Mouse (Mus musculus): ENCODE results near the gene Cxcr2. TPM values are rescaled to one million over a fixed set of nuclear protein-coding genes. Genes with fewer than 3 reads are reported as not detected.

Cxcr2 gene
- polyA plus RNA-seq, 1 experiment: not detected

DNA sequence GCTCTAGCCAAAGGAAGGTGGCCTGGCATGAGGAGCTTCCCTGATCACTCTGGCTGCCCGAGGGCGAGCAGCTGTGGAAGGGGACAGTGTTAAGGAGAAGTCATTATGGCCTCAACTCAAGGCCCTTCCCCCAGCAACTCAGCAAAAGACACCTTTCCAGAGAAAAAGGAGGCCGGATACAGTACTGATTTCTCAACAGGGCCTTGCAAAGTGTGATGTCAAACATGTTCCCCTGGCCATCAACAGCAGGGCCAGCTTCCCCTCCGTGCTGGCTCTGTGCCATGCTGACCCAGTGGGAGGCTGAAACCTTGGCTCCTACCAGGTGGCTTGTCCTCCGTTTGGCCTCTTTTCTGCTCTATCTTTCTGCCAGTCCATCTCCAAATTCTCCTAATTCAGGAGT is 13.3 kb downstream of the Cxcr2 start:
- Histone ChIP-seq H3K4me3 (ENCODE audit: insufficient read depth, low read length) (no peak overlapping the region), H3K27ac (ENCODE audit: insufficient read depth, low read depth, low read length) (no peak overlapping the region), H3K4me1 (ENCODE audit: control insufficient read depth, insufficient read depth, low read length) (peaks cover 4% of the 10 kb centered on the region)
- no peak for TF ChIP-seq CTCF (IDR thresholded peaks at IDR 0.05; ENCODE audit: low read depth, low read length)
- TF ChIP-seq POLR2A (IDR thresholded peaks at IDR 0.05; ENCODE audit: borderline replicate concordance, low read depth, low read length): no peak

DNA sequence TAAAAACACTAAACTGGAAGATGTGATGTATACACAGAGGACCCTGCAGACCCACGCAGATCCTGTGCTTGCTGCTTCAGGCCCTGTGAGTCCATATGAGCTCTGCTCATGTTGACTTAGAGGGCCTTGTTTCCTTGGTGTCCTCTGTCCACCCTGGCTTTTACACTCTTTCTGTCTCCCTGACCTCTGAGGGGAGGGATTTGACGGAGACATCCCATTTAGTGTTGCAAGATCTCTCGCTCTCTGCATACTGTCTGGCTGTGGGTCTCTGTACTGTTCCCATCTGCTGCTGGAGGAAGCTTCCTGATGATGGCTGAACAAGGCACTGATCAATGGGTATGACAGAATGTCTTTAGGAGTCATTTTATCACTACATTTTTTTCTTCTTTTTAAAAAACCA is 15.9 kb downstream of the Cxcr2 start:
- H3K27ac ChIP-seq (ENCODE audit: insufficient read depth, low read depth, low read length): no peak overlapping the region
- no peak overlapping the region for H3K4me3 ChIP-seq (ENCODE audit: insufficient read depth, low read length)
- H3K4me1 ChIP-seq (ENCODE audit: control insufficient read depth, insufficient read depth, low read length): peaks cover 4% of the 10 kb centered on the region
- no peak for TF ChIP-seq CTCF (IDR thresholded peaks at IDR 0.05; ENCODE audit: low read depth, low read length)
- no peak for TF ChIP-seq POLR2A (IDR thresholded peaks at IDR 0.05; ENCODE audit: borderline replicate concordance, low read depth, low read length)

DNA sequence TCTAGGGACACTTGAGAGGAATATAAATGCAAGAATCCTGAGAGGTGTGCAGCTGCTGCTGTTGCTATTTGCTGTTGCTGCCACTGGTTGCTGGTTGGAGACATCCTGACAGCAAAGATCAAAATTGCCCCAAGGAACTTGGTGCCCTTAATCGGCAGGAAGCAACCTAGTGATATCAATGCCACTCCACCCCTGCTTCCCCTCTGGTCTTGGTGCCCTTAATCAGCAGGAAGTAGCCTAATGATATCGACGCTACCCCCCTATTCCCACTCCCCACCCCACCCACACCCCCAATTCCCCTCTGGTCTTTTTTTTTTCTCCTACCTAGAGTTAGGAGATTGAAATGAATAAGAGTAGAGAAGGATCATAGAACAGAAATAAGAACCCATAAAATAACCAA is 18.9 kb downstream of the Cxcr2 start:
- Histone ChIP-seq H3K27ac (ENCODE audit: insufficient read depth, low read depth, low read length) (no peak overlapping the region), H3K4me3 (ENCODE audit: insufficient read depth, low read length) (no peak overlapping the region), H3K4me1 (ENCODE audit: control insufficient read depth, insufficient read depth, low read length) (no peaks in the 10 kb centered on the region)
- TF ChIP-seq POLR2A (IDR thresholded peaks at IDR 0.05; ENCODE audit: borderline replicate concordance, low read depth, low read length) (no peak), CTCF (IDR thresholded peaks at IDR 0.05; ENCODE audit: low read depth, low read length) (no peak)

- no peak for TF ChIP-seq CTCF (IDR thresholded peaks at IDR 0.05; ENCODE audit: low read depth, low read length)
- TF ChIP-seq POLR2A (IDR thresholded peaks at IDR 0.05; ENCODE audit: borderline replicate concordance, low read depth, low read length): no peak
- Histone ChIP-seq H3K27ac (ENCODE audit: insufficient read depth, low read depth, low read length) (no peak overlapping the region), H3K4me1 (ENCODE audit: control insufficient read depth, insufficient read depth, low read length) (no peaks in the 10 kb centered on the region), H3K4me3 (ENCODE audit: insufficient read depth, low read length) (no peak overlapping the region)
Observed at GRCm38 (mm10) chr1:74175731-74176130, 21.9 kb downstream of the Cxcr2 start.

DNA sequence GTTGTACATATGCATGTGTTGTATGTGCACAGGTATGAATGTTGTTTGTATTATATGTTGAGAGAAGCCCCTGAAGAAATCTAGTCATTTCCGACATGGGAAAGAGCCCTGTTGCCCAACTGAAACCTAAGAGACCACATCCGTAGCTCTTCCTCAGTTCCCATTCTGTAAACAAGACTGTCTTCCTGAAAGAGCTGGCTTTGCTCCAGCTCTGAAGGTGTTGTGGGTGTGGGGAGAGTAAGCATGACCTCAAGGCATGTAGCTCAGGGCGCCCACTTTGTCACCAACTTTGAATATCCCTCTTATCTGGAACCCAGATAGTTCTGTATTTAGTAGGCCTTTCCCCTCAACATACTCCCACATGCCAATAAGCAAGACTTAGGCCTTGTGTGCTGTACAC is 24.8 kb downstream of the Cxcr2 start:
- Histone ChIP-seq H3K4me3 (ENCODE audit: insufficient read depth, low read length) (no peak overlapping the region), H3K27ac (ENCODE audit: insufficient read depth, low read depth, low read length) (no peak overlapping the region), H3K4me1 (ENCODE audit: control insufficient read depth, insufficient read depth, low read length) (no peaks in the 10 kb centered on the region)
- TF ChIP-seq CTCF (IDR thresholded peaks at IDR 0.05; ENCODE audit: low read depth, low read length) (no peak), POLR2A (IDR thresholded peaks at IDR 0.05; ENCODE audit: borderline replicate concordance, low read depth, low read length) (no peak)

DNA sequence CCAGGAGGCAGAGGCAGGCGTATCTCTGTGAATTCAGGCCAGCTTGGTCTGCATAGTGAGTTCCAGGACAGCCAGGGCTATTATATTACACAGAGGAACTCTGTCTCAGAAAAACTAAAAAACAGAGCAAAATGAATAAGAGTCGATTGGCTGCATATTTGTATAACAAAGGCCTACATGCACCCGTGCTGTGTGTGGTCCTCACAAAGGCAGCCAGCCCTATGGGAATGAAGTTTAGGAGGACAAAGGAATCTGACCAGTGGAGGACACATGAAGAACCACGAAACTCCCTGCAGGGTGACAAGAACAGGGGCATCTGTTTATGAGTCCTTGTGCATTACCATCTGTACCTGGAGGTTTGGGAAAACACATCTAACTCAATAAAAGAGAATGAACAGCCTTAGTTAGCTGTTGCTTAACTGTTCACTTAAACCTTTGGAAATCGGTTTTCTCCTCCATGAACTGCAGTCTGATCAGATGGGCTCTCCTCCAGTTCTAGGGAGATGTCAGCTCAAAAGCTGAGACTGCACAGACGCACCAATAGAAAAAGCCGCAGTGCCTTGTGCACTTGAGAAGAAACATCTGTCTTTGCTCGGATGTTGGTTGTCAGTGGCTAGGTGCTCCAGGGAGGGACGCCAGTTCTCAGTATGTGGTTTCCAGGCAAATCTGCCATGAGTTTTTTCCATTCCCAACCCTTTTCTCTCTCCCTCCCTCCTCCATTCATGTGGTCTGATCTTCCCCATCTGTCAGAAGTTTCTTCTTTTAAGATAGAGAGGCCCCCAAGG is 26.0 kb downstream of the Cxcr2 start:
- no peaks in the 10 kb centered on the region for H3K4me1 ChIP-seq (ENCODE audit: control insufficient read depth, insufficient read depth, low read length)
- H3K27ac ChIP-seq (ENCODE audit: insufficient read depth, low read depth, low read length): no peak overlapping the region
- H3K4me3 ChIP-seq (ENCODE audit: insufficient read depth, low read length): no peak overlapping the region
- TF ChIP-seq POLR2A (IDR thresholded peaks at IDR 0.05; ENCODE audit: borderline replicate concordance, low read depth, low read length) (no peak), CTCF (IDR thresholded peaks at IDR 0.05; ENCODE audit: low read depth, low read length) (no peak)

- TF ChIP-seq POLR2A (IDR thresholded peaks at IDR 0.05; ENCODE audit: borderline replicate concordance, low read depth, low read length): no peak
- no peak for TF ChIP-seq CTCF (IDR thresholded peaks at IDR 0.05; ENCODE audit: low read depth, low read length)
- Histone ChIP-seq H3K27ac (ENCODE audit: insufficient read depth, low read depth, low read length) (no peak overlapping the region), H3K4me1 (ENCODE audit: control insufficient read depth, insufficient read depth, low read length) (no peaks in the 10 kb centered on the region), H3K4me3 (ENCODE audit: insufficient read depth, low read length) (no peak overlapping the region)
Observed at GRCm38 (mm10) chr1:74181462-74181861, 27.7 kb downstream of the Cxcr2 start.

- Histone ChIP-seq H3K4me1 (ENCODE audit: control insufficient read depth, insufficient read depth, low read length) (no peaks in the 10 kb centered on the region), H3K4me3 (ENCODE audit: insufficient read depth, low read length) (no peak overlapping the region), H3K27ac (ENCODE audit: insufficient read depth, low read depth, low read length) (no peak overlapping the region)
- TF ChIP-seq POLR2A (IDR thresholded peaks at IDR 0.05; ENCODE audit: borderline replicate concordance, low read depth, low read length) (no peak), CTCF (IDR thresholded peaks at IDR 0.05; ENCODE audit: low read depth, low read length) (no peak)
Observed at GRCm38 (mm10) chr1:74183006-74183405, 29.2 kb downstream of the Cxcr2 start.

GRCm38 (mm10) chr1:74190471-74190870 is 36.7 kb downstream of the Cxcr2 start:
- H3K4me1 ChIP-seq (ENCODE audit: control insufficient read depth, insufficient read depth, low read length): 0 out of 2 replicates have a peak, but pooled peaks cover 5% of the 10 kb centered on the region
- H3K4me3 ChIP-seq (ENCODE audit: insufficient read depth, low read length): no peak overlapping the region
- H3K27ac ChIP-seq (ENCODE audit: insufficient read depth, low read depth, low read length): no peak overlapping the region
- no peak for TF ChIP-seq CTCF (IDR thresholded peaks at IDR 0.05; ENCODE audit: low read depth, low read length)
- no peak for TF ChIP-seq POLR2A (IDR thresholded peaks at IDR 0.05; ENCODE audit: borderline replicate concordance, low read depth, low read length)

DNA sequence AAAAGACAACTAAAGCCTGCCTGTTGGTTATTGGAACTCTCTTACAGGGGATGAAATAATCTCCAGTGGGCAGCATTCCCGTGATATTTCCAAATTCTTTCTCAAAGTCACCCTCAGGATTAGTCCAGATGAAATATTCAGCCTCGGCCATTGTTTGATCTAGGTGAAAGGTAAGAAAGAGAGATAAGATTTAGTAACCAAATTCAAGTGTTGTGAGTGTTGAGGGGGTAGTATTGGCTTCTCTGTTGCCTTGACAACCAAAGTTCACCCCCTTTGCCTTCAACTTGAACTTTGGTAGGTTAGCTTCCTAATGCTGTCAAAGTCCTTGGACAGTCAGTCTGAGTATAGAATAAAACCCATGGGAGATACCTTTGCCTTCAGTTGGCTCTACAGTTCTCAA is 38.9 kb downstream of the Cxcr2 start:
- 0 out of 2 replicates have a peak, but pooled peaks cover 5% of the 10 kb centered on the region for H3K4me1 ChIP-seq (ENCODE audit: control insufficient read depth, insufficient read depth, low read length)

More for the DNA sequence above, 38.9 kb downstream of the Cxcr2 start:
- Histone ChIP-seq H3K4me3 (ENCODE audit: insufficient read depth, low read length) (no peak overlapping the region), H3K27ac (ENCODE audit: insufficient read depth, low read depth, low read length) (no peak overlapping the region)
- TF ChIP-seq POLR2A (IDR thresholded peaks at IDR 0.05; ENCODE audit: borderline replicate concordance, low read depth, low read length) (no peak), CTCF (IDR thresholded peaks at IDR 0.05; ENCODE audit: low read depth, low read length) (no peak)
